16 mouse cellular contexts compared by ENCODE assay signal in genomic region chr6:122492479-122492878, GRCm38 (mm10). TPM values are rescaled to one million over a fixed set of nuclear protein-coding genes. Genes with fewer than 3 reads are reported as not detected.
DNase-seq lines count a peak whose midpoint lies in the region; ATAC-seq and TF ChIP-seq lines count a peak whose summit lies in the region.
"Had no signal": no experiment of that assay in that cellular context is flagged by ENCODE, and none has a peak within 500 bp of the region (broad histone marks: within the 10 kb centered on the region; RNA-seq: fewer than 3 reads in every experiment).

No protein-coding gene starts in this region.

- H3K4me1 ChIP-seq in kidney, embryonic 14.5 days (ENCODE audit: control insufficient read depth, insufficient read depth, low read length): peaks cover 11% of the 10 kb centered on the region; the same call in 1 of the 2 replicates
- 0 out of 2 replicates have a peak, but pooled peaks cover 4% of the 10 kb centered on the region for H3K4me1 ChIP-seq in kidney, adult 2 months (ENCODE audit: control insufficient read depth, insufficient read depth, low read length)
- H3K4me1 ChIP-seq in embryonic facial prominence, embryonic 12.5 days: peaks cover 36% of the 10 kb centered on the region
- peaks cover 52% of the 10 kb centered on the region for H3K4me1 ChIP-seq in limb, embryonic 13.5 days

- TF ChIP-seq POLR2A in kidney, adult 2 months (IDR thresholded peaks at IDR 0.05; ENCODE audit: low read depth, low read length): no peak
- TF ChIP-seq POLR2A in brain, embryonic 14.5 days (IDR thresholded peaks at IDR 0.05; ENCODE audit: borderline replicate concordance, extremely low read depth, insufficient read depth, insufficient read length, poor library complexity, severe bottlenecking): no peak

- H3K4me2 ChIP-seq in kidney, embryonic 14.5 days (replicated peaks; ENCODE audit: low read depth, low read length): peak overlapping the region; percentile 64; the same call in 1 of the 2 replicates
- H3K4me2 ChIP-seq in embryonic facial prominence, embryonic 12.5 days (replicated peaks): peak overlapping the region; percentile 57
- H3K4me2 ChIP-seq in limb, embryonic 13.5 days (replicated peaks): peak overlapping the region; percentile 65

- no peak overlapping the region for H3K9ac ChIP-seq in kidney, embryonic 14.5 days (ENCODE audit: low read depth, low read length)
- H3K9ac ChIP-seq in embryonic facial prominence, embryonic 12.5 days: 0 out of 2 replicates have a peak overlapping the region, but pooled peaks have one; percentile 39
- H3K9ac ChIP-seq in limb, embryonic 13.5 days: no peak overlapping the region
- H3K9ac ChIP-seq: liver, postnatal 0 days had no signal

- DNase-seq in kidney, adult 2 months: no peak
- DNase-seq in brain, embryonic 14.5 days (ENCODE audit: low read depth): peak; percentile 14
- no peak for DNase-seq in layer of hippocampus, postnatal 25 days (ENCODE audit: extremely low spot score in 1 of 2, low spot score in 1 of 2)
- DNase-seq: adrenal gland, postnatal 36 days; cerebellum, adult 18-20 months; gastrocnemius, postnatal 14 days; heart, postnatal 36 days; kidney, postnatal 36 days; liver, postnatal 0 days; thymus, postnatal 4 days had no signal

- H3K27ac ChIP-seq in kidney, embryonic 14.5 days (ENCODE audit: low read depth, low read length): no peak overlapping the region
- H3K27ac ChIP-seq in kidney, adult 2 months (ENCODE audit: insufficient read depth, low read depth, low read length): no peak overlapping the region
- H3K27ac ChIP-seq in embryonic facial prominence, embryonic 12.5 days: peak overlapping the region; percentile 94; the same call in 1 of the 2 replicates
- H3K27ac ChIP-seq in limb, embryonic 13.5 days: no peak overlapping the region; the same call in 1 of the 2 replicates

- no peaks in the 10 kb centered on the region for H3K36me3 ChIP-seq in kidney, embryonic 14.5 days (ENCODE audit: control insufficient read depth, insufficient read depth, low read length)
- no peaks in the 10 kb centered on the region for H3K36me3 ChIP-seq in kidney, adult 2 months (ENCODE audit: control insufficient read depth, insufficient read depth, low read length)
- no peaks in the 10 kb centered on the region for H3K36me3 ChIP-seq in embryonic facial prominence, embryonic 12.5 days
- no peaks in the 10 kb centered on the region for H3K36me3 ChIP-seq in limb, embryonic 13.5 days

- H3K4me3 ChIP-seq in kidney, embryonic 14.5 days (ENCODE audit: low read length): no peak overlapping the region; the same call in 1 of the 2 replicates
- H3K4me3 ChIP-seq in kidney, adult 2 months (ENCODE audit: insufficient read depth, low read depth, low read length): no peak overlapping the region
- no peak overlapping the region for H3K4me3 ChIP-seq in embryonic facial prominence, embryonic 12.5 days
- H3K4me3 ChIP-seq in limb, embryonic 13.5 days: no peak overlapping the region

- 30% methylated on average over 6 of the region's 6 CpGs for WGBS in kidney, embryonic 14.5 days
- 42% methylated on average over 6 of the region's 6 CpGs for WGBS in kidney, adult 2 months
- WGBS in embryonic facial prominence, embryonic 12.5 days: 16% methylated on average over 6 of the region's 6 CpGs
- WGBS in limb, embryonic 13.5 days: 46% methylated on average over 6 of the region's 6 CpGs

- H3K9me3 ChIP-seq in kidney, embryonic 14.5 days (ENCODE audit: control insufficient read depth, low read length): no peaks in the 10 kb centered on the region
- no peaks in the 10 kb centered on the region for H3K9me3 ChIP-seq in embryonic facial prominence, embryonic 12.5 days
- no peaks in the 10 kb centered on the region for H3K9me3 ChIP-seq in limb, embryonic 13.5 days

- no peak for ATAC-seq in kidney, embryonic 14.5 days (ENCODE audit: low FRiP score, low TSS enrichment)
- ATAC-seq in embryonic facial prominence, embryonic 12.5 days (ENCODE audit: insufficient number of reproducible peaks, insufficient read depth, low FRiP score, low TSS enrichment): no peak
- no peak for ATAC-seq in limb, embryonic 13.5 days (ENCODE audit: low FRiP score, low read depth)
- no peak for ATAC-seq in megakaryocyte-erythroid progenitor cell, adult 5-6 weeks (replicated peaks; ENCODE audit: low FRiP score, low TSS enrichment, poor library complexity, severe bottlenecking)
- ATAC-seq: liver, postnatal 0 days had no signal

- no peak for TF ChIP-seq CTCF in kidney, adult 2 months (conservative IDR thresholded peaks at IDR 0.05; ENCODE audit: insufficient read depth, insufficient read length, low read depth, low read length)
- TF ChIP-seq CTCF in brain, embryonic 14.5 days (IDR thresholded peaks at IDR 0.05; ENCODE audit: borderline replicate concordance, extremely low read depth, insufficient read depth, insufficient read length): no peak

- no peaks in the 10 kb centered on the region for H3K27me3 ChIP-seq in kidney, embryonic 14.5 days (ENCODE audit: control insufficient read depth, insufficient read depth, low read length)
- no peaks in the 10 kb centered on the region; the same call in 1 of the 2 replicates for H3K27me3 ChIP-seq in kidney, adult 2 months (replicated peaks; ENCODE audit: control insufficient read depth, insufficient read depth, low read length)
- H3K27me3 ChIP-seq in embryonic facial prominence, embryonic 12.5 days: no peaks in the 10 kb centered on the region
- H3K27me3 ChIP-seq in limb, embryonic 13.5 days: peaks cover 2% of the 10 kb centered on the region; the same call in 1 of the 2 replicates

RNA-seq across cellular contexts. Expression of gene Rimklb, which starts 6.1 kb away (rescaled TPM):
- polyA plus RNA-seq in kidney, embryonic 14.5 days (2014; fragmentation: Nextera tagmentation; extraction: Ambion mirVana): 19.9 and 23.2 TPM in 2 replicates
- 0.15 and 0.27 TPM in 2 replicates for polyA plus RNA-seq in kidney, adult 2 months (2012; rRNA removed)
- polyA plus RNA-seq in brain, embryonic 14.5 days (2012; rRNA removed): 115 and 127 TPM in 2 replicates
- 46.2 and 49.7 TPM in 2 replicates for polyA plus RNA-seq in embryonic facial prominence, embryonic 12.5 days (2016; fragmentation: Nextera tagmentation; extraction: Ambion mirVana)
- polyA plus RNA-seq in limb, embryonic 13.5 days (2015; fragmentation: Nextera tagmentation; extraction: Ambion mirVana): 36.1 and 38.8 TPM in 2 replicates
- total RNA-seq in megakaryocyte-erythroid progenitor cell, adult 5-6 weeks (2014; fragmentation: Nextera tagmentation): not detected in 2 replicates
- not detected in 2 replicates for total RNA-seq in megakaryocyte-erythroid progenitor cell, adult 5-6 weeks (2017)
- 10 to 100 TPM; 81.8 to 84.1 TPM for total RNA-seq in layer of hippocampus, postnatal 25 days (2021)
- total RNA-seq: CH12.LX had no signal
- polyA plus RNA-seq: erythroblast, embryonic 14.5 days; liver, postnatal 0 days had no signal

RNA-seq across cellular contexts. Expression of gene Mfap5, which starts 13.2 kb away (rescaled TPM):
- 10.4 and 12.8 TPM in 2 replicates for polyA plus RNA-seq in kidney, embryonic 14.5 days (2014; fragmentation: Nextera tagmentation; extraction: Ambion mirVana)
- 16.8 and 20.5 TPM in 2 replicates for polyA plus RNA-seq in kidney, adult 2 months (2012; rRNA removed)
- 2.0 TPM in 2 replicates for polyA plus RNA-seq in brain, embryonic 14.5 days (2012; rRNA removed)
- 3.0 and 3.1 TPM in 2 replicates for polyA plus RNA-seq in embryonic facial prominence, embryonic 12.5 days (2016; fragmentation: Nextera tagmentation; extraction: Ambion mirVana)
- polyA plus RNA-seq in limb, embryonic 13.5 days (2015; fragmentation: Nextera tagmentation; extraction: Ambion mirVana): 6.6 and 6.8 TPM in 2 replicates
- not detected in 2 replicates for total RNA-seq in megakaryocyte-erythroid progenitor cell, adult 5-6 weeks (2014; fragmentation: Nextera tagmentation)
- not detected in 2 replicates for total RNA-seq in megakaryocyte-erythroid progenitor cell, adult 5-6 weeks (2017)
- under 1 TPM in 1 of 2 experiments, not detected in 1; 0.23 TPM for total RNA-seq in layer of hippocampus, postnatal 25 days (2021)
- polyA plus RNA-seq: erythroblast, embryonic 14.5 days had no signal

Comparison
In these comparisons a context has a peak if more than half of its experiments do, and no peak if none do; other contexts are left out.
1. RNA of gene Rimklb, which starts 6.1 kb away (polyA plus RNA-seq): 115 to 127 TPM in brain, embryonic 14.5 days, 46.2 to 49.7 TPM in embryonic facial prominence, embryonic 12.5 days, 36.1 to 38.8 TPM in limb, embryonic 13.5 days and 19.9 to 23.2 TPM in kidney, embryonic 14.5 days; 0.15 to 0.27 TPM in kidney, adult 2 months; every median in the first group is over 10 times any median in the second.
2. Peak in every context shown above with its lines, with median percentiles within 50 percentile points of each other: H3K4me2 ChIP-seq.